Mouse (Mus musculus): ENCODE measurements around the gene Araf. TPM values are rescaled to one million over a fixed set of nuclear protein-coding genes. Genes with fewer than 3 reads are reported as not detected.

Araf gene
- polyA plus RNA-seq (2015; fragmentation: Nextera tagmentation; extraction: Ambion mirVana): 46.5 and 48.9 TPM in 2 replicates

DNA sequence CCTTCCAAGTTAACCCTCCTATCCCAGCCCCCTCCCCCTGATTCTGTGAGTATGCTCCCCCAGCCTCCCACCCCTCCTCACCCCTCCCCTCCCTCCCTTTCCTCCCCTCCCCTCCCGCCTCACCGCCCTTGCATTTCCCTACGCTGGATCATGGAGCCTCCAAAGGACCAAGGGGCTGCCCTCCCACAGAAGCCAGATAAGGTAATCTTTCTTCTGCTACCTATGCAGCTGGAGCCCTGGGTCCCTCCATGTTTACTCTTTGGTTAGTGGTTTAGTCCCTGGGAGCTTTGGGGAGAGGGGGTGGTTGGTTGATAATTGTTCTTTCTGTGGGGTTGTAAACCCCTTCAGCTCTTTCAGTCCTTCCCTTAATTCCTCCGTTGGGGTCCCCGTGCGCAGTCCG, at the start of gene Araf:
Gene Araf, plus strand, starts transcription at position 134 of the 400 bp plus-strand sequence.

DNA sequence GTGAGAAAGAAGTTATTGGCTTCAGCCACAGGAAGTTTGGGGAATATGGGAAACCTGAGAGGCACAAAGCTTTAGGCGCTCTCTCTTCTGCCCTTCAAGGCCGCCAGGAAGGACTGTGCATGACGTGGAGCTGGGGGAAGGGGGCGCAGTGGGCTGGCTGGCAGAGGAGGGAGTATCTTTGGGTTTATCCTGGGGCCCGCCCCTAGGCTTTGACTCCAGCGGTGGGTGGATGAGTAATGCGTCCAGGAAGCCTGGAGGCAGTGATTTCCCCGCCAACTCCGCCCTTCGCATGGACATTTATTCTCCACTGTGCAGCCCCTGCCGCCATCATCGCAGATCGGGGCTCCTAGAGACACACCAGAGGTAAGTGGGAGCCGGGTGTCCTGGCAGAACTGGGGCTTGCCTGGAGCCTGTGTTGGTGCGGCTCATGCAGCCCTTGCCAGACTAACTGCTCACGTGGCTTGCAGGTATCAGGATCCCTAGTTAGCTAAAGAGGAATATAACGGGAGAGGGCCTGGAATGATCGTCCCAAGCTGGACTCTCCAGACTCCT, 72.4 kb downstream of the Araf start, which contains the start of gene Timp1:
Gene Timp1, plus strand, starts transcription at position 205 of the 552 bp plus-strand sequence.

Other genes starting within 250 kb of the Araf start
- gene Rgn, start 248.0 kb upstream of the Araf start, polyA plus RNA-seq (2015; fragmentation: Nextera tagmentation; extraction: Ambion mirVana): 0.16 and 0.31 TPM in 2 replicates
- gene Rbm10, start 180.3 kb upstream of the Araf start, polyA plus RNA-seq (2015; fragmentation: Nextera tagmentation; extraction: Ambion mirVana): 24.6 and 25.1 TPM in 2 replicates
- gene Ndufb11, start 180.2 kb upstream of the Araf start, polyA plus RNA-seq (2015; fragmentation: Nextera tagmentation; extraction: Ambion mirVana): 183 and 195 TPM in 2 replicates
- gene Uba1, start 139.5 kb upstream of the Araf start, polyA plus RNA-seq (2015; fragmentation: Nextera tagmentation; extraction: Ambion mirVana): 69.4 and 70.5 TPM in 2 replicates
- 30.0 and 32.5 TPM in 2 replicates for gene Cdk16, start 109.9 kb upstream of the Araf start, polyA plus RNA-seq (2015; fragmentation: Nextera tagmentation; extraction: Ambion mirVana)
- 5.6 and 7.4 TPM in 2 replicates for gene Usp11, start 93.9 kb upstream of the Araf start, polyA plus RNA-seq (2015; fragmentation: Nextera tagmentation; extraction: Ambion mirVana)
- 11.4 and 13.3 TPM in 2 replicates for gene Timp1, start 72.4 kb downstream of the Araf start, polyA plus RNA-seq (2015; fragmentation: Nextera tagmentation; extraction: Ambion mirVana)
- gene Syn1, start 123.2 kb downstream of the Araf start, polyA plus RNA-seq (2015; fragmentation: Nextera tagmentation; extraction: Ambion mirVana): not detected in 2 replicates
- 39.1 and 60.3 TPM in 2 replicates for gene Cfp, start 133.7 kb downstream of the Araf start, polyA plus RNA-seq (2015; fragmentation: Nextera tagmentation; extraction: Ambion mirVana)
- gene Elk1, start 152.8 kb downstream of the Araf start, polyA plus RNA-seq (2015; fragmentation: Nextera tagmentation; extraction: Ambion mirVana): 2.6 and 2.8 TPM in 2 replicates
- gene Uxt, start 164.2 kb downstream of the Araf start, polyA plus RNA-seq (2015; fragmentation: Nextera tagmentation; extraction: Ambion mirVana): 62.3 and 66.8 TPM in 2 replicates